Mouse (Mus musculus) spleen, adult 2 months (tissue): ENCODE results near the gene Chd8.

Experiments used
- CTCF ChIP-seq: fragments of 200-500 bp; IDR thresholded peaks from 2 replicates; pipeline ENCODE4 v1.5.1; 2011; ENCODE audit warnings: mild to moderate bottlenecking, inconsistent platforms; ENCODE audit not compliant: insufficient read depth, insufficient read length, insufficient replicate concordance; ENCODE audit errors: extremely low read depth
- POLR2A ChIP-seq: fragments of 200-500 bp; IDR thresholded peaks from 2 replicates; pipeline ENCODE4 v1.6.1; 2011; ENCODE audit warnings: low read depth, low read length, inconsistent platforms

DNA sequence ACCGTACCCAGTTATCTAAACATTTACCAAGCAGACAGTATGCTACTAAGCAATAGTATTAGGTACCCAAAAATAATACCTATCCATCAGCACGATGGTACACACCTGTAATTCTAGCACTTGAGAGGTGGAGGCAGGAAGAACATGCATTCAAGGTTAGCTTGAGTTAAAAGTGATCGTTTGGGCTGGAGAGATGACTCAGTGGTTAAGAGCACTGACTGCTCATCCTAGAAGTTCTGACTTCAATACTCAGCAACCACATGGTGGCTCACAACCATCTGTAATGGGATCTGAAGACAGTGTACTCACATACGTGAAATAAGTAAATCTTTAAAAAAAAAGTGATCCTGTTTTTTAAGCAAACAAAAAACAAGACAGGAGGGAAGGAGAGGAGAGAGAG, 11.5 kb downstream of the Chd8 start:
- no peak for TF ChIP-seq POLR2A
- TF ChIP-seq CTCF, result no peak
